Mouse (Mus musculus) myocyte (in vitro differentiated cells): Measurements from ENCODE around the gene Fau. TPM values are rescaled to one million over a fixed set of nuclear protein-coding genes. Genes with fewer than 3 reads are reported as not detected.

Source experiments
- H3K27me3 ChIP-seq: one replicate; pipeline ENCODE4 v1.6.1; 2011; ENCODE audit not compliant: control insufficient read depth, insufficient read depth, insufficient read length
- H3K36me3 ChIP-seq: one replicate; pipeline ENCODE4 v1.6.1; 2011; ENCODE audit not compliant: control insufficient read depth, insufficient read depth
- H3K4me2 ChIP-seq: one replicate; pipeline ENCODE4 v1.6.1; 2011; ENCODE audit warnings: low read depth, control low read depth
- H3K4me3 ChIP-seq: one replicate; pipeline ENCODE4 v1.5.1; 2011; ENCODE audit warnings: mild to moderate bottlenecking, control low read depth, moderate library complexity
- H3K79me2 ChIP-seq: one replicate; pipeline ENCODE4 v1.6.1; 2011; ENCODE audit not compliant: control insufficient read depth, insufficient read depth
- H3ac ChIP-seq: one replicate; pipeline ENCODE4 v1.6.1; 2011; ENCODE audit not compliant: control insufficient read depth, insufficient read length
- CEBPB ChIP-seq: IDR thresholded peaks from 2 replicates; pipeline ENCODE4 v1.6.1; 2011; ENCODE audit warnings: mild to moderate bottlenecking, moderate library complexity; ENCODE audit not compliant: poor library complexity, insufficient read depth, severe bottlenecking
- E2F4 ChIP-seq: IDR thresholded peaks from one replicate; pipeline ENCODE4 v1.6.1; 2011; ENCODE audit warnings: mild to moderate bottlenecking, control low read depth, moderate library complexity; ENCODE audit not compliant: insufficient read depth
- MAX ChIP-seq: IDR thresholded peaks from one replicate; pipeline ENCODE4 v1.6.1; 2011; ENCODE audit warnings: low read depth, mild to moderate bottlenecking, control low read depth
- MYOD1 ChIP-seq, 3 experiments: IDR thresholded peaks; one replicate each; pipeline ENCODE4 v1.6.1; 2011; ENCODE audit warnings: control low read depth in 2 of 3, low read depth in 2 of 3, mild to moderate bottlenecking in 2 of 3, moderate library complexity in 1 of 3; ENCODE audit not compliant: insufficient read length in 2 of 3, control insufficient read depth in 1 of 3
- MYOG ChIP-seq, 3 experiments: IDR thresholded peaks; one replicate each; pipeline ENCODE4 v1.6.1; 2011; ENCODE audit warnings: control low read depth in 2 of 3, low read depth in 2 of 3, mild to moderate bottlenecking in 2 of 3; ENCODE audit not compliant: insufficient read length in 2 of 3, control insufficient read depth in 1 of 3, insufficient read depth in 1 of 3
- POLR2A ChIP-seq: IDR thresholded peaks from one replicate; pipeline ENCODE4 v1.6.1; 2011; ENCODE audit warnings: low read depth, mild to moderate bottlenecking, control low read depth, moderate library complexity; ENCODE audit not compliant: insufficient read length
- POLR2AphosphoS2 ChIP-seq: IDR thresholded peaks from one replicate; pipeline ENCODE4 v1.6.1; 2011; ENCODE audit warnings: low read depth, control low read depth; ENCODE audit not compliant: insufficient read length
- REST ChIP-seq: IDR thresholded peaks from one replicate; pipeline ENCODE4 v1.6.1; 2011; ENCODE audit warnings: mild to moderate bottlenecking, control low read depth, moderate library complexity; ENCODE audit not compliant: insufficient read depth, insufficient read length
- SRF ChIP-seq: IDR thresholded peaks from one replicate; pipeline ENCODE4 v1.6.1; 2011; ENCODE audit warnings: low read depth; ENCODE audit not compliant: control insufficient read depth, insufficient read length
- TCF12 ChIP-seq: IDR thresholded peaks from one replicate; pipeline ENCODE4 v1.6.1; 2011; ENCODE audit warnings: mild to moderate bottlenecking, control low read depth; ENCODE audit not compliant: poor library complexity, insufficient read depth, severe bottlenecking
- TCF3 ChIP-seq: IDR thresholded peaks from one replicate; pipeline ENCODE4 v1.6.1; 2011; ENCODE audit warnings: low read depth, control low read depth; ENCODE audit not compliant: insufficient read length
- USF1 ChIP-seq: IDR thresholded peaks from one replicate; pipeline ENCODE4 v1.6.1; 2011; ENCODE audit warnings: low read depth, mild to moderate bottlenecking, control low read depth, moderate library complexity
- polyA plus RNA-seq: library from polyadenylated mRNA; unstranded; fragments of >200 nt; fragmentation: generic; extraction: Trizol; gene quantifications from one replicate; pipeline ENCODE4 v1.2.1, GENCODE M21; 2012; ENCODE audit warnings: missing spikeins

Fau gene
- polyA plus RNA-seq, 1 experiment, result 2,772 TPM

GRCm38 (mm10) chr19:6085417-6085879 is 27.8 kb downstream of the Fau start:
- Histone ChIP-seq H3K4me2 (peak overlapping the region; percentile 97), H3K27me3 (no peaks in the 10 kb centered on the region), H3ac (peak overlapping the region; percentile 74), H3K4me3 (peak overlapping the region; percentile 89), H3K36me3 (no peaks in the 10 kb centered on the region), H3K79me2 (peaks cover 47% of the 10 kb centered on the region)
- TF ChIP-seq TCF12 (no peak), MYOD1 (IDR thresholded peaks at IDR 0.05; ENCODE audit: control insufficient read depth in 1 of 3, insufficient read length in 2 of 3, low read depth in 2 of 3) (no peak), USF1 (no peak), E2F4 (no peak), MYOG (IDR thresholded peaks at IDR 0.05; ENCODE audit: control insufficient read depth in 1 of 3, insufficient read depth in 1 of 3, insufficient read length in 2 of 3, low read depth in 2 of 3) (no peak), SRF (no peak), POLR2AphosphoS2 (no peak), TCF3 (no peak), REST (no peak), MAX (no peak), POLR2A (no peak)

GRCm38 (mm10) chr19:6088841-6089240 is 31.2 kb downstream of the Fau start:
- Histone ChIP-seq H3K79me2 (peaks cover 38% of the 10 kb centered on the region), H3K36me3 (peaks cover 6% of the 10 kb centered on the region), H3K4me2 (no peak overlapping the region), H3K4me3 (no peak overlapping the region), H3K27me3 (no peaks in the 10 kb centered on the region), H3ac (no peak overlapping the region)
- TF ChIP-seq MYOD1 (IDR thresholded peaks at IDR 0.05; ENCODE audit: control insufficient read depth in 1 of 3, insufficient read length in 2 of 3, low read depth in 2 of 3), result no peak
- no peak for TF ChIP-seq POLR2AphosphoS2
- TF ChIP-seq MAX, result no peak
- no peak for TF ChIP-seq REST
- TF ChIP-seq MYOG (IDR thresholded peaks at IDR 0.05; ENCODE audit: control insufficient read depth in 1 of 3, insufficient read depth in 1 of 3, insufficient read length in 2 of 3, low read depth in 2 of 3), result no peak
- TF ChIP-seq E2F4, result no peak
- no peak for TF ChIP-seq USF1
- TF ChIP-seq SRF, result no peak
- no peak for TF ChIP-seq TCF12
- TF ChIP-seq TCF3, result no peak
- TF ChIP-seq POLR2A, result no peak

- peaks cover 6% of the 10 kb centered on the region for H3K36me3 ChIP-seq
- H3K79me2 ChIP-seq, result peaks cover 3% of the 10 kb centered on the region
- H3ac ChIP-seq, result no peak within 1 kb of the TSS
- no peak within 1 kb of the TSS for H3K4me2 ChIP-seq
- H3K27me3 ChIP-seq, result no peaks in the 10 kb centered on the region
- H3K4me3 ChIP-seq, result no peak within 1 kb of the TSS
- TF ChIP-seq MYOG (IDR thresholded peaks at IDR 0.05; ENCODE audit: control insufficient read depth in 1 of 3, insufficient read depth in 1 of 3, insufficient read length in 2 of 3, low read depth in 2 of 3), result no peak
- no peak for TF ChIP-seq REST
- no peak for TF ChIP-seq TCF3
- TF ChIP-seq MAX, result no peak
- TF ChIP-seq TCF12, result no peak
- no peak for TF ChIP-seq POLR2AphosphoS2
- TF ChIP-seq CEBPB, result no peak
Observed at GRCm38 (mm10) chr19:6094119-6094518, 36.5 kb downstream of the Fau start, which contains the start of gene AC131692.1. AC131692.1 (plus strand) TSS chr19:6094419.

- H3K79me2 ChIP-seq, result no peaks in the 10 kb centered on the region
- H3K36me3 ChIP-seq, result no peaks in the 10 kb centered on the region
- H3K4me2 ChIP-seq, result no peak overlapping the region
- no peak overlapping the region for H3K4me3 ChIP-seq
- no peak overlapping the region for H3ac ChIP-seq
- no peak for TF ChIP-seq TCF3
- no peak for TF ChIP-seq POLR2A
- TF ChIP-seq MYOG (IDR thresholded peaks at IDR 0.05; ENCODE audit: control insufficient read depth in 1 of 3, insufficient read depth in 1 of 3, insufficient read length in 2 of 3, low read depth in 2 of 3), result no peak
- TF ChIP-seq E2F4, result no peak
- no peak for TF ChIP-seq REST
- TF ChIP-seq CEBPB, result no peak
- TF ChIP-seq POLR2AphosphoS2, result no peak
- no peak for TF ChIP-seq TCF12
- no peak for TF ChIP-seq MAX
- no peak for TF ChIP-seq SRF
- no peak for TF ChIP-seq MYOD1 (IDR thresholded peaks at IDR 0.05; ENCODE audit: control insufficient read depth in 1 of 3, insufficient read length in 2 of 3, low read depth in 2 of 3)
- TF ChIP-seq USF1, result no peak
- H3K27me3 ChIP-seq, result no peaks in the 10 kb centered on the region
Observed at GRCm38 (mm10) chr19:6097847-6098246, 40.2 kb downstream of the Fau start.

- no peak for TF ChIP-seq MYOD1 (IDR thresholded peaks at IDR 0.05; ENCODE audit: control insufficient read depth in 1 of 3, insufficient read length in 2 of 3, low read depth in 2 of 3)
- TF ChIP-seq POLR2AphosphoS2, result no peak
- no peak for TF ChIP-seq MYOG (IDR thresholded peaks at IDR 0.05; ENCODE audit: control insufficient read depth in 1 of 3, insufficient read depth in 1 of 3, insufficient read length in 2 of 3, low read depth in 2 of 3)
- no peak for TF ChIP-seq MAX
- no peak for TF ChIP-seq USF1
- no peak for TF ChIP-seq POLR2A
- no peak for TF ChIP-seq E2F4
- no peak for TF ChIP-seq SRF
- no peak for TF ChIP-seq REST
- no peak for TF ChIP-seq TCF12
- TF ChIP-seq CEBPB, result no peak
- TF ChIP-seq TCF3, result no peak
- Histone ChIP-seq H3K36me3 (no peaks in the 10 kb centered on the region), H3K27me3 (no peaks in the 10 kb centered on the region)
Observed at GRCm38 (mm10) chr19:6101186-6101585, 43.5 kb downstream of the Fau start.

More at GRCm38 (mm10) chr19:6101186-6101585, 43.5 kb downstream of the Fau start:
- H3K4me3 ChIP-seq, result no peak overlapping the region
- no peak overlapping the region for H3ac ChIP-seq
- H3K4me2 ChIP-seq, result no peak overlapping the region
- no peaks in the 10 kb centered on the region for H3K79me2 ChIP-seq
